Mouse (Mus musculus) erythroblast, embryonic 14.5 days (primary cell): Measurements from ENCODE around the gene Qsox1. TPM values are rescaled to one million over a fixed set of nuclear protein-coding genes. Genes with fewer than 3 reads are reported as not detected.

Experiments
- H3K27me3 ChIP-seq: 2 replicates; pipeline ENCODE4 v1.6.1; 2012; ENCODE audit warnings: inconsistent platforms; ENCODE audit not compliant: control insufficient read depth
- H3K36me3 ChIP-seq: 2 replicates; pipeline ENCODE4 v1.6.1; 2012; ENCODE audit warnings: mild to moderate bottlenecking, inconsistent platforms; ENCODE audit not compliant: control insufficient read depth
- H3K4me1 ChIP-seq: 2 replicates; pipeline ENCODE4 v1.6.1; 2012; ENCODE audit warnings: inconsistent platforms; ENCODE audit not compliant: control insufficient read depth
- H3K4me3 ChIP-seq: replicated peaks from 2 replicates; pipeline ENCODE3; 2012; ENCODE audit warnings: moderate library complexity, mild to moderate bottlenecking, inconsistent platforms
- H3K9me3 ChIP-seq: 2 replicates; pipeline ENCODE4 v1.6.1; 2012; ENCODE audit warnings: low read length, inconsistent platforms, mixed read lengths; ENCODE audit not compliant: control insufficient read depth
- GATA1 ChIP-seq: IDR thresholded peaks from 2 replicates; pipeline ENCODE4 v1.6.1; 2012; ENCODE audit warnings: low read length, inconsistent platforms, mixed read lengths
- TAL1 ChIP-seq: IDR thresholded peaks from 3 replicates; pipeline ENCODE4 v1.6.1; 2012; ENCODE audit warnings: low read length, inconsistent platforms, mixed read lengths
- polyA plus RNA-seq: library from polyadenylated mRNA; stranded (reverse); fragments of >175 nt; gene quantifications from 2 replicates; pipeline ENCODE4 v1.2.3, GENCODE M21; 2012

Qsox1 gene
- polyA plus RNA-seq, 1 experiment = 0.60 TPM

GRCm38 (mm10) chr1:155808261-155808660 lies 4.4 kb downstream of the Qsox1 start:
- H3K4me3 ChIP-seq = no peak overlapping the region
- peaks cover 47% of the 10 kb centered on the region for H3K4me1 ChIP-seq
- no peaks in the 10 kb centered on the region for H3K27me3 ChIP-seq
- no peak for TF ChIP-seq GATA1
- no peak for TF ChIP-seq TAL1
- H3K9me3 ChIP-seq = no peaks in the 10 kb centered on the region
- peaks cover 27% of the 10 kb centered on the region for H3K36me3 ChIP-seq

GRCm38 (mm10) chr1:155805607-155806006 lies 7.1 kb downstream of the Qsox1 start:
- no peak for TF ChIP-seq TAL1
- H3K9me3 ChIP-seq = no peaks in the 10 kb centered on the region
- no peaks in the 10 kb centered on the region for H3K27me3 ChIP-seq
- H3K4me3 ChIP-seq = no peak overlapping the region
- H3K36me3 ChIP-seq = peaks cover 49% of the 10 kb centered on the region
- peaks cover 22% of the 10 kb centered on the region for H3K4me1 ChIP-seq

- no peak overlapping the region for H3K4me3 ChIP-seq
- H3K9me3 ChIP-seq = peaks cover 4% of the 10 kb centered on the region; the same call in 1 of the 2 replicates
- TF ChIP-seq TAL1 = no peak
- TF ChIP-seq GATA1 = no peak
- H3K27me3 ChIP-seq = no peaks in the 10 kb centered on the region
- peaks cover 17% of the 10 kb centered on the region for H3K4me1 ChIP-seq
- H3K36me3 ChIP-seq = peaks cover 58% of the 10 kb centered on the region
Observed at GRCm38 (mm10) chr1:155801014-155801991, 11.4 kb downstream of the Qsox1 start.

- Histone ChIP-seq H3K27me3 (no peaks in the 10 kb centered on the region), H3K4me1 (peaks cover 13% of the 10 kb centered on the region), H3K9me3 (peaks cover 4% of the 10 kb centered on the region; the same call in 1 of the 2 replicates), H3K4me3 (no peak overlapping the region), H3K36me3 (peaks cover 72% of the 10 kb centered on the region)
- TF ChIP-seq TAL1 (no peak), GATA1 (no peak)
Observed at GRCm38 (mm10) chr1:155798000-155798399, 14.7 kb downstream of the Qsox1 start.

DNA sequence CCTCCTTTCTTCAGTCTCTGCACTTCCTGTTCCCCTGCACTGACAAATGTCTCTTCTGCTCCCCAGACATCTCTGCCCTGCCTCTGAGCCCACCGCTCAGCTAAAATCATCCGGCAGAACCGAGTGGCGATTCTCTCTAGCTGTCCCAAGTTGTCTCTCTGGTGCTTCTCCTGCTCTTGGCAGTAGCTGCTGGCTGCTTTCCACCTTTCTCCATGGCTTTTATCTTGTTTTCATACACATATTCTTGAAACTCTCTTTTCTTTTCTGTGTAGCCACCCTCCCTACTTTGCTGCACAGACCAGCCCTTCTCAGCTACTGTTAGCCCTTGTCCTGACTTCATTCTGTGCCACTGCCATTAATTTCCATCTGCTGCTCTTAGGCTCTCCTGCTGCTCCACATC lies 15.3 kb downstream of the Qsox1 start:
- TF ChIP-seq GATA1 = no peak
- no peak for TF ChIP-seq TAL1
- Histone ChIP-seq H3K36me3 (peaks cover 72% of the 10 kb centered on the region), H3K4me3 (no peak overlapping the region), H3K4me1 (peaks cover 13% of the 10 kb centered on the region), H3K27me3 (no peaks in the 10 kb centered on the region), H3K9me3 (peaks cover 4% of the 10 kb centered on the region; the same call in 1 of the 2 replicates)

DNA sequence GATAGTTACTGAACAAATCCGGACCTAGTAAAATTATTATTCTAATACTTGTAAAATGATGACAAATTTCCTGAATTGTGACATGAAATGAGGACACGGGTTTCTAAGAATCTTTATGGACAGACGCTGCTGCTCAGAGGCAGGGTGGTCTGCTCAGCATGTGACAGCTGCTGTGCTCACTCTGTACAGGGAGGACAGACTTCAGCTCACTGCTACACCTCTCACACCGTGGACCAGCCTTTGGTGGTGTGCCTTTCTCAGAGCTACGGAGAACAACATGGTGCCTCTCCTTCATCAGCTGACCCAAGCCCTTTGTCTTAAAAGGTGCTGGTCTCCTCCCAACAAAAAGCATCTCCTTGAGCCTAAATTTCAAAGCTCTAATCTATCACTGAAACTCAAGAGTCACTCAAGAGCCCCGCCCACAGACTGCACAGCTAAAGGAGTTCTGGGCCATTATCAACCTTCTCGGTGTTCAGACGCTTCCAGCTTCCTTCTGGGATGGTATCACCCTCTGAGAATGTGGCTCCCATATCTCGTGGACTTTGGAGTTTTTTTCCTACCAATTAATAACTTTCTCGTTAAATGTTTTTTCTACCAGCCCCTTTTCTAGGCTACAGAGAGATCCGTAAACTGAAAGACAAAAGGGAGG lies 15.8 kb downstream of the Qsox1 start:
- TF ChIP-seq GATA1 (no peak), TAL1 (no peak)
- peaks cover 13% of the 10 kb centered on the region for H3K4me1 ChIP-seq
- H3K27me3 ChIP-seq = no peaks in the 10 kb centered on the region
- no peak overlapping the region for H3K4me3 ChIP-seq
- H3K36me3 ChIP-seq = peaks cover 74% of the 10 kb centered on the region
- peaks cover 4% of the 10 kb centered on the region; the same call in 1 of the 2 replicates for H3K9me3 ChIP-seq

GRCm38 (mm10) chr1:155795791-155796233 lies 16.9 kb downstream of the Qsox1 start:
- peaks cover 74% of the 10 kb centered on the region for H3K36me3 ChIP-seq
- no peaks in the 10 kb centered on the region for H3K27me3 ChIP-seq
- H3K9me3 ChIP-seq = peaks cover 4% of the 10 kb centered on the region; the same call in 1 of the 2 replicates
- TF ChIP-seq TAL1 (no peak), GATA1 (no peak)
- H3K4me3 ChIP-seq = no peak overlapping the region
- peaks cover 13% of the 10 kb centered on the region for H3K4me1 ChIP-seq

DNA sequence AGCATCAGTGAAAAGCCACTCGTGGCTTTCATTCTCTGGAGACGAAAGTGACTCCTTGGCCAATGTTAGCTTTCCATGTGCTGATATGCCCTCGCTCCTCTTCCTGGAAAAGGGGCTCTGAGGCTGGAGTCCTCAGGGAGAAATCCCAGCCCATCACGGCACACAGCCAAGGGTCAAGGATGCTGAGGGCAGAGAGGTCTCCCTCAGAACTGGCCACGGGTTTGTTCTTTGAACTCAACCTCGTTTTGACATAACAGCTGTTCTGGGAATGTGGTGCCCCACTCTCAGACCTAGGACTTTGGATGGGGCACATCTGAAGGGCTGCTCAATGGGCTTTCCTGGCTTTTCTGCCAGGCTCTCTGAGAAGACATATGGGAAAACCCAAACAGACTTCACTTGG lies 17.8 kb downstream of the Qsox1 start:
- Histone ChIP-seq H3K27me3 (no peaks in the 10 kb centered on the region), H3K36me3 (peaks cover 74% of the 10 kb centered on the region), H3K9me3 (peaks cover 4% of the 10 kb centered on the region; the same call in 1 of the 2 replicates), H3K4me1 (peaks cover 13% of the 10 kb centered on the region), H3K4me3 (no peak overlapping the region)
- TF ChIP-seq GATA1 (no peak), TAL1 (no peak)

GRCm38 (mm10) chr1:155791919-155792318 lies 20.8 kb downstream of the Qsox1 start:
- no peak for TF ChIP-seq TAL1
- TF ChIP-seq GATA1 = no peak
- H3K27me3 ChIP-seq = no peaks in the 10 kb centered on the region
- no peak overlapping the region for H3K4me3 ChIP-seq
- H3K4me1 ChIP-seq = peaks cover 3% of the 10 kb centered on the region
- peaks cover 86% of the 10 kb centered on the region for H3K36me3 ChIP-seq
- H3K9me3 ChIP-seq = peaks cover 6% of the 10 kb centered on the region
